Mouse (Mus musculus) CH12.LX (cell line): ENCODE measurements around the gene Pcx.

Experiments used
- ELF1 ChIP-seq: IDR thresholded peaks from 2 replicates; pipeline ENCODE4 v1.6.1; 2014; ENCODE audit warnings: low read depth, mild to moderate bottlenecking, inconsistent platforms, low read length, improper control_type of control experiment
- EP300 ChIP-seq: IDR thresholded peaks from 2 replicates; pipeline ENCODE4 v1.6.1; 2011; ENCODE audit warnings: low read length, improper control_type of control experiment
- SIN3A ChIP-seq: IDR thresholded peaks from 2 replicates; pipeline ENCODE4 v1.6.1; 2012; ENCODE audit warnings: low read length, improper control_type of control experiment, inconsistent platforms
- SMC3 ChIP-seq: IDR thresholded peaks from 2 replicates; pipeline ENCODE4 v1.6.1; 2011; ENCODE audit warnings: low read depth, low read length, improper control_type of control experiment

GRCm38 (mm10) chr19:4534646-4535045 is 24.4 kb downstream of the Pcx start:
- no peak for TF ChIP-seq SMC3
- no peak for TF ChIP-seq SIN3A
- no peak for TF ChIP-seq EP300
- TF ChIP-seq ELF1, result no peak
